Mouse (Mus musculus) naive thymus-derived CD4-positive, alpha-beta T cell, adult 2 months (primary cell): ENCODE data around the gene Vmn2r83.
"Not testable (repeated sequence)": the region's sequence is repeated elsewhere in the genome, so short reads cannot be mapped to it uniquely, and the experiment has no call there.

Source experiments
- DNase-seq: peaks from one replicate; pipeline ENCODE4 v3.0.0-alpha.2; 2011; ENCODE audit warnings: low read depth

Vmn2r83 gene

DNA sequence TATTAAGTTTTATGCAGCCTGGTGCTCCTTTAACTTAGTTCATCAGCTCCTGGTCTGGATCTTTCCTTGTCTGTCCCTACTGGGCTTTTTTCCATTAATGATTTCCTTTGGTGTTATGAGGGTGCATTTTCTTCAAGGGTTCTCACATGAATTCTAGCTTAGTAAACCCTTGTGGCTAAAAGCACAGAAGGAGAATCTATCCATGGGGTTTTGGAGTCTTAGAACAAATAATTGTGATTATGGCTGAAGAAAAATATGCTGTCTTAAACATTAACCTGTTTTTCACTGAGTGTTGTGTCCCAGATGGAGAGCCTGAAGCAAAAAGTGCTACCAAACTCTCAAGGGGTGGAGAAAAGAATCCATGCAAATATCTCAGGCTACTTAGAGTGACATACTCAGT lies at the start of gene Vmn2r83:
Vmn2r83 (plus strand) TSS at position 301 of the 400 bp plus-strand sequence.
- no peak for DNase-seq

DNA sequence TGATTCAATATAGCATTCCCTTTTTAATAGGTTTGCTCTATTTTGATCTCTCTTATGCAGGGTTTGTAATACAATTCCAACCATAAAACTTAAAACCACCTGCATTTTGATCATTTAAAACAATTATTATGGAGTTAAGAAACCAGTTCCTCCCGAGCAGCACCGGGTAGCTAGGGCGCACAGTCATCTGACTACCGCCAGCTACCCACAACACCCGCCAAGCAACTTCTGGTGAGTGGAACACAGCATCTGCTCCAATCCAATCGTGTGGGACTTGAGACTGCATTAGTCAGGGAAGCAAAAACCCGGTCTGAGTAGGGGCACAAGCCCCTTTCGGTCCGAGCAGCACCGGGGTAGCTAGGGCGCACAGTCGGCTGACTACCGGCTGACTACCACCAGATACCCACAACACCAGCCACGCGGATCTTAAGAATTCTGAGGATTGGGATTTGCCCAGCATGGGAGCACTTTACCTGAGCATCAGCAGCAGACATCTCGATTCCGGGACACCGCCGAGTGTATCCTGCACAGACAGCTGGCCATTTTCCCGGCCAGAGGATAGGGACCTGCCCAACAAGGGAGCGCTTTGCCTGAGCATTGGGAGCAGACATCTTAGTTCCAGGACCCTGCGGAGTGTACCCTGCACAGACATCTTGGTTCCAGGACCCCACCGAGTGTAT lies 33.2 kb upstream of the Vmn2r83 start:
- not testable (repeated sequence) for DNase-seq

DNA sequence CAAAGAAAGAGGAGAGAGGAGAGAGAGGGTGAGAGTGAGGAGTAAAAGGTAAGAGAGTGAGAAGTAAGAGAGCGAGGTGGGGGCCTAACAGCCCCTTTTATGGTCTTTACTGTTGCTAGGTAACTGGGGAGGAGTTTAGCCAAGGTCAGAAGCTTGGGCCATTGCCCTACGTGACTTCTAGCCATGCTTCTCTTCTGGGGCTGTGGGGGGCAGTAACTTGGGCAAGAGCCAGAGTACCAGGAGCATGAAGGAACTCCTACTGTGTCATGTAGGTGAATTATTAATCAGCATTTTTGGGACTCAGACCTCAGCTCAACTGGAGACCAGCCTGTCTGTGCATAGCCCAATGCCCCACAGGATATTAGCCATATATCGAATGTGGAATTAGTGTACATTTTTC lies 27.4 kb downstream of the Vmn2r83 start:
- DNase-seq: no peak

DNA sequence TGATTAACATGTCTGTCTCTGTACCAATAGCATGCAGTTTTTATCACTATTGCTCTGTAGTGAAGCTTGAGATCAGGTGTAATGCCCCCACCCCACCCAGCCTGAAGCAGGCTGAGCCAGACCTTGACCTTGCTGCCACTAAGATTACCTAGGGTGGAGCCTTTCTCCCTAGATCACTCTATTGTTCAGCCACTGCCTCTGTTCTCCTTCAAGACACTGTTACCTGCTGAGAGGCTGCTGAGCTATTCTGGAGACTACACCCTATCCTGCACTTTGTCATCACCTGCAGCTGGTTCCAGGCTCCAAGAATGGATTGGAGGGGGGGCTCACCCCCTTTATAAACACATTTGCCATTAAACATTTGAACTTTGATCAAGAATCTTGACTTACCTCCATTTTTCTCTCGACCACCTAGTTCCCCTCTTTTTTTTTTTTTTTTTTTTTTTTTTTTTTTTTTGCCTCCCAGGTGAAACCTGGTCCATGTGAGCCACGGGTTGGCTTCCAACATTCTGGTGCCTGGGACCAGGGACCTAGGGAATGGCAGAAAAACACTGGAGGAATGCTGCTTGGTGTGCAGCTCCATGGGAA lies 28.3 kb downstream of the Vmn2r83 start:
- DNase-seq: no peak

DNA sequence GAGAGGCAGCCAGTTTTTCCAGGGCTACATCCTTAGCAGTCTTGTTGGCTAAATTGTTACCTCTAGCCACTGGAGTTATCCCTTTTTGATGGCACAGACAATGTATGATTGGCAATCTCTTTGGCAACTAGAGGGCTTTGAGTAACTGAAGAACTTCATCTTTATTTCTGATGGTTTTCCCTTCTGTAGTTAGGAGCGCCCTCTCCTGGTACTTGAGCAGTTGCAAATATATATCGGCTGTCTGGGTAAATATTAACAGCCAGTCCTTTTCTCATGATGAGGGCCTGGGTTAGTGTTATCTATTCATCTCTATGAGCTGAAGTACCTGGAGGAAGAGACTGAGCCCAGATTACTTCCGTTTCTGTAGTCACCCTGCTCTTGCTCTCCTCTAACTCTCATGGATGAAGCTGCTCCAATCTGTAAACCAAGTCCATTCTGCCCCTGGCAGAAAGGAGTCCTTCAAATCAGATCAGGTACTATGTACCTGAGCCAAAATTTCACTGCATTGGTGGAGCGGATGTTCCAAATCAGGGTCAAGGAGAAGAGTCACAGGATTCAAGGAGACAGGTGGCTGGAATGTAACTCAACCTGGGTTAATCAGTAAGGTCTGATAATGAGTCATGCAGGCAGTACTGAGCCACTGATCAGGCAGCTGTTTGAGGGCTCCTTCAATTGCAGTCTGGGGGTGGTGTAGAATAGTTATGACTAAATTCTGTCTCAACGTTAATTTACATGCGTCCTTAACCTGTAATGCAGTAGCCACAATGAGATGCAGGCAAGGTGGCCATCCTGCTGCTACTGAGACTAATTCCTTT lies 34.5 kb downstream of the Vmn2r83 start:
- peak; percentile 20 for DNase-seq

DNA sequence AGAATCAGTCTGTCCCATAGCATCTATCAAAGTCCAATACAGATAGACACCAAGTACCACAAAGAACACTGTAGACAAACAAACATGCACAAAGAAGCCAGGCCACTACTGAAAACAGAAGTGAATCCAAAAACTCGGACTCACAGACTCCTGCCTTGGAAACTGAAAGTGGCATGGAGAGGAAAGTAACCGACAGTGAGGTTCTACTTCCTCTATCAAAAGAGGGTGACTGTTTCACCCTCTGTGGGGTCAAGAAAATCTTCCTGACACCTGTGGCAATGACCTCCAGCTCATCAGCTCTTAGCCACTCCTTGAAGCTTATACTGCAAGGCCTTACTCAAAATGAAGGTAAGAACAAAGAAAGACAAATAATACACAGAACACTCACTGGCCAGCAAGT lies 38.2 kb downstream of the Vmn2r83 start:
- no peak for DNase-seq

DNA sequence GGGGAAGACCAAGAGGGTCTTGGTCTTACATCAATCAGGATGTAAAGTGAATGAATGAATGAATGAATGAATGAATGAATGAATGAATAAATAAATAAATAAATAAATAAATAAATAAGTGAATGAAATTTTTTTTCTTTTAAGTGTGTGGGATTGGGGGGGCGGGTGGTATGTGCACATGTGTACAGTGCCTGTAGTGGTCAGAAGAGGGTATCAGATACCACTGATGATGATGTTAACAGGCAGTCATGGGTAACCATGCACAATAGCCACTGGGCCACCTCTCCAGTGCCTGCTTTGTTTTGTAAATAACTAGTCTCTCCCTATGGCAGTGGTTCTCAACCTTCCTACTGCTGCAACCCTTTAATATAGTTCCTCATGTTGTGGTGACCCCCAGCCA lies 55.9 kb downstream of the Vmn2r83 start:
- DNase-seq: no peak

DNA sequence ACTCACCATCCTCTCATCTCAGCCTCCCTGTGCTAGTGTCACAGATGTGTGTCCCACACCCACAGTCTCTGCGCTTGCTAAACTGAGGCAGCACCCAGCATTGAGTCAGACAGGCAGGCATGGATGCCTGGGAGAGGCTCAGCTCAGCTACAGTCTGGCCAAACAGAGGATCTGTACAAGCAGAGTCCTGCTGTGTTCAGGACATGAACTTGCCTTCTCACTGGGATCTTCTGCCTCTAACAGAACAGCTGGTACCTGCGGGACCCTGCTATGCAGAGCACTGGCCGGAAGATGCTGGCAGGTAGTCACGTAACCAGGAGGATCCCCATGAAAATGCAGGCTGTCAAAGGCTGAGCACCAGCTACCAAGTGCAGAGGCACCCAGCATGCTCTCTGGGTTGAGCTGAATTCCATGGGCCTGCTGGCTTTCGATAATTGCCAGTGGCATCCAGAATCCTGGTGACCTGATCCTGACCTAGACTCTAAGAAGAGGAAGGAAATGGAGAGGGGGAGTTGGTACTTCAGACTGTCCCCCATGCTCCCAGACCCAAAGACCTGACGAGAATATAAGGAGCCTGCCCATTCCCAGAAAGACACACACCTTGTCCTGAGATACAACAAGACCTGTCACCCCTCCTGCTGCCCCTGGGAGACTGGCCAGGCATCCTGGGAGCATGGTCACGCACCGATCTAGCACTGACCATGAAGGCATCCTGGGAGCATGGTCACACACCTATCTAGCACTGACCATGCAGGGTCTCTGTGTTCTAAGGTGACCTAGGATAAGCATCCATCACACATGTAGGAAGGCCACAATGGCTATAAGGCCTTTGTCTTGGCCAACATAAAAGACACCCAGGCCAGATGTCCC lies 57.2 kb downstream of the Vmn2r83 start:
- DNase-seq: no peak

DNA sequence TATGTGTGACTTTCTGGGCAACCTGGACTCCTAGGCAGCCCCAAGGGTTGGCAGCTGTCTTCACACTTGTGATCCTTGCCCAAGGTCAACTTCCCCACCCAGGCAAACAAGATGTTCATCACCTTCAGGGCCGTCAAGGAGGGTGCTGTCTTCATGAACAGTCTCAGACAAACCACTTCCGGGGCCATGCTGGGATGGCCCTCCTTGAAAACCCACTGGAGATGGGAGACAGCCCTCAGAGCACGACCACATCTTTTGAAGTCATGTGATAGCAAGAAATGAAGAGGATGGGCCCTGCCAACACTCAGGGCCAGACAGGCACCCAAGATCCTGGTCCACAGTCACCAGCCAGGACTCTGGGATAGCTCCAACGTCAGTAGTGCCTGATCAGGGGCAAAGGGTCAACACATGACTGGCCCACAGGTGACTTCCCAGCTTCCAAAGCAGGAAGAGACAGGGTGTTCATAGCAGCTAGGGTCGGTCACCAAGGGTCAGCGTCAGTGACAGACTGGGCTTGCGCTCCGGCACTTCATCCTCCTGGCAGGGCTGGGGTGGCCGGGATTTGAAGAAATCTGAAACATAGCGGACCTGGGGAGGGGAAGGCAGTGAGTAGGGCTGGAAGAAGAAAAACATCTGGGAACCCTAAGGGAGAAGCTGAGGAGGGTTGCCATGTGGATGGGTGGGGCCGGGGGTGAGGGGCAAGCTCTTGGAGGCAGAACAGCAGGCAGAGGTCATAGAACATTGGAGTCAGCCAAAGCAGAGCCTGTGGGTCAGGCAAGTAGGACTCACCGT lies 58.3 kb downstream of the Vmn2r83 start:
- DNase-seq: no peak

DNA sequence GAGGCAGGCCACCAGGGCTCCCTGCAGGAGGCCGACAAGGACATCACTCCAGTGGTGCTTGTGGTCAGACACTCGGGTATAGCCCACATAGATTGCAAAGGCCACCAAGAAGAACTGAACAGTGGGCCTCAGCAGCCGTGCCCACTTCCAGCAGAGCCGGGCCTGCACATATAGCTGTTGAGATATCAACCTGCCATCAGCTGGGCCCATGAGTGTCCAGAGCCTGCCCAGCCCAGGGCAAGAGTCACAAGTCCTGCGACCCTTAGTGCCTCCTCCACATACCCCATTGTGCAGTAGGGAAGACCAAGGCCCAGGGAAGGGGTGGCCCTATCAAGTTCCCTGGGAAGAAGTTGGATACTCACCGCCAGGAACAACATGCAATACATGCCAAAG lies 58.9 kb downstream of the Vmn2r83 start:
- DNase-seq: no peak

DNA sequence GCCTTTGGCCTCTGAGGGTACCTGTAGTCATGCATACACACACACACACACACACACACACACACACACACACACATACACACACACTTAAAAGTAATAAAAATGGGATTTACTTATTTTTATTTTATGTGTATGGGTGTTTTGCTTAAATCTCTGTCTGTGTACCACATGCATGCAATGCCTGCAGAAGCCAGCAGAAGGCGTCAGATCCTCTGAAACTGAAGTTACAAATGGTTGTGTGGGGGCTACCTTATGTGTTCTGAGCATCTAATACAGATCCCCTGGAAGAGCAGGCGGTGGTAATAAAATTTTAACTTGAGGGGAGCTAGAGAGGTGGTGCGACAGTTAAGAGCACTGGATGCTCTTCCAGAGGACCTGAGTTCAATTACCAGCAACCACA lies 59.5 kb downstream of the Vmn2r83 start:
- DNase-seq: no peak

DNA sequence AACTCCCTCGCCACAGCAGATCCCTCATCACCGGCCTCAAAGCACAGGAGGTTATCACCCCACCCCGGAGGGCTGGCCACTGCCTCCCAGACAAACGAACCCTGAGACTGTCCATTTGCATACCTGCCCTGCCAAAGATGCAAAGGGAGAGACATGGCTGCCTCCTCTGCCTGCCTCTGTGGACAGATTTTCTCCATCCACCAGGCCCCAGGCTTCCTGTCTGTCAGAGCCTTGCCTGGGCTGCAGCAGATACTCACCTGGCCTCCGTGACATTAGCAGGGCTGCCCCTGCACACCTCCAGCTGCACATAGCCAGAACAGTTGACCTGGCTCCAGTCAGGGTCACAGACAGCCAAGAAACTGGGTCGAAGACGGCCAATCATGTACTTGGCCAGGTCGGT lies 61.7 kb downstream of the Vmn2r83 start:
- no peak for DNase-seq

DNA sequence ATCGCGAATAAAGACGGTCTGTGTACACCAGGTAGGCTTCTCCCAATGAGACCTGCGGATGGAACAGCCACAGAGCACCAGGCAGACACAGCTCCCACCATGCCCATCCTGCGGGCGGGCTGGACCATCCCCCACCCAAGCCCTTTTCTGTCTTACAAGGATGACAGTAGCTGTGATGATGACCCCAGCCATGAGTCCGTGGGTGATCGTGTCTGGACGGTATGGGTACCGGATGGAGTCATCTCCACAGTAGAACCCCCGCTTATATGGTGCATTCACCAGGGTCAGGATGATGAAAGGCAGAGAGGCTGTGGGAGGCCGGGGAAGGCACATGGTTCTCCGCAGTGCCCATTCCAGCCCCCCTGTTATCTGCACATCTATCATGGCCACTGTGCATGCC lies 62.2 kb downstream of the Vmn2r83 start:
- DNase-seq: no peak

DNA sequence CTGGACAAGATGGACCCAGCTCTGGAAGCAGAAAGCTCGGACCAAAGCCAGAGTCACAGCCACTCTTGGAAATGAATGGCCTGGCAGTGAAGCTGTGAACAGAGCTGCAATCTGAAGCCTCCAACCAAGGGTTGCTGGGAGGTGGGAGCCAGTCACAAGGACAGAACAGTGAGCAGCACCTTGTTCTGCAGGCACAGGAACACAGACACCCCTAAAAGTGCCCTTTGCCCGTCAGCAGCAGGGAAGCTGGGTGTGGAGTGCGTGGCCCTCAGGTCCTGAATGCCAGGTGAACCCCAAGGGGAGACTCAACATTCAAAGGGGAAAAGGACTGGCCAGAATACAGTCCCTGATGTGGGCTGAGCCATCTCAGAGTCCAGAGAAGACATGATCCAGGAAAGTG lies 63.1 kb downstream of the Vmn2r83 start:
- DNase-seq: no peak

DNA sequence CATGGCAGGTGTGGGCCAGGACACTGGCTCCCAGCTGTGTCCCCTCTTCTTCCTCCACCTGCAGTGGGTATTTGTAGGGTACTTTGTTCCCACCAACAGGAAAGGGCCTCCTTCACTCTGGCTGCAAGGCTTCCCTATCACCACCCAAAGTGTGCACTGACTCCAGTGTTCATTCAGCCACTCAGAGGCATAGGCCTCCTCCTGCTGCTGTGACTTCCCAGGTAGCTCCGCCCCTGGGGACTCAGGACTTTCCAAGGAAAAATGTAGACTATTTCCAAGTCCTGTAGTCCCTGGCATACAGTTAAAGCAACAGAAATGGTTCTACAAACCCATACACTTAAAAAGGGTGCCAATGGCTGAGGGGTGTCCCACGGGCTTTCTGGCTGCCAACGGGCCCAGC lies 64.1 kb downstream of the Vmn2r83 start:
- DNase-seq: no peak

DNA sequence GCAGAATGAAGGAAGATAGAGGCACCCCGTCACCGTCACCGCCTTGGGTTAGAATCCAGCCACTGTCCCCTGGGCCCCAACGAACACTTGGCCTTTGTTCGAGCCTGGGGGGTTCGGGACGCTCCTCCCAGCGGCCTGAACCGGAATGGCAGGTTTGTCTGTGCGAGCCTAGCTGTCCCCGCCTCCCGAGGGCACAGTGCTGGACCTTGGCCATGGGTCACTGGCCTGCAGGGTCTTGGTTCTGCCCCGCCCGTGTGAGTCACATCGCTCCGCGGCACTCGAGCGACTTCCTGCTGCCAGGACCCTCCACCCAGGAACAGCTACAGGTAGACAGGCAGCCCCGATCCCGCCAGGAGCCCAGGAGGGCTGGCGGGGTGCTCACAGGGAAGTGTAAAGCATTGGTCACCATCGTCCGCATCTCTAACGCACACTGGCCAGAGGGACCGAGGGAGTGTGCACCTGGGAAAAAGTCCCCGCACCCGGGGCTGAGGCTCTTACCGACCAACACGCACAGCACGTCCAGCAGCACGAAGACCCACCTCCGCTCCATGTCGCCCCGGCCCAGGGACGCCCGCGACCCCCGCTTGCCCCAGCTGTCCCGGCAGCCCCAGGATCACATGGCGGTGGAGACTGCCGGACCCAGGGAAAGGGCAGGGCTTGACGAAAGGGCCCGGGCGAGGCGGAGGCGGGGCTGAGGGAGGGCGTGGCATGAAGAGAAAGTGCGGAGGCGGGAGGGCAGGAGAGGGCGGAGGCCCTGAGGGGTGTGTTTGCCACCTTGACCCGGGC lies 64.8 kb downstream of the Vmn2r83 start, which contains the start of gene Plpp2:
Plpp2 (minus strand) TSS at position 671 of the 786 bp plus-strand sequence.
- DNase-seq: peak; percentile 54

DNA sequence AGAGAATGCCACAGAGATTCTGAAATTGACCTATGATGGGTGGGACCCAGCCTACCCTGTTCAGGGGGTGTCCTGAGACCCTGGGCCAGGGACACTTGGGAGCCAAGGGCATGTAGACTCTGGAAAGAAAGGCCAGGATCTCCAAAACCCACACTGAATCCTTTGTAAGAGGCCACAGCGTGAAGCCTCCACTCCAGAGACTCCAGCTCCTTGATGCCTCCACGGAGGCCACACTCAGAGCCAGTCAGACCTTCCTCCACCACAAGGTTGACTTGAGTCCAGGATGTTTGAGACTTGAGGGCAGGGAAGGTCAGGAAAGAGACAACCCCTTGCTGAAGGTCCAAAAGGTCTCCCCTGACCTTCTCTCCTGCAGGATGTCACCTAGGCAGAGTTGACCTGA lies 65.9 kb downstream of the Vmn2r83 start:
- DNase-seq: no peak

DNA sequence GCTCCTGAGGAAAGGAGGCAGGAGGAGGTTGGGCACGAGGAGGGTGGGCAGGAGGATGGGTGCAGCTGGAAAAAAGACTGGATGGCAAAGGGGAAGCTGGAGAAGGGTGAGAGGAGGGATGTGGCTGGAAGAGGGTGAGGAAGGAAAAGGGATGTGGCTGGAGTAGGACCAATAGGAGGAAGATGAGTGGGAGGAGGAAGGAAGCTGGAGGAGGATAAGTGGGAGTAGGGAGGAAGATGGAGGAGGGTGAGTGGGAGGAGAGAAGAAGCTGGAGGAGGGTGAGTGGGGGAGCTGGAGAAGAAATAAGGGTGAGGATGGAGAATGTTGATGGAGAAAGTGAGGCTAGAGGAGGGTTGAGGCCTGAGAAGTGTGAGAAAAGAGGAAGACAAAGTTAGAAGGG lies 66.9 kb downstream of the Vmn2r83 start:
- no peak for DNase-seq

DNA sequence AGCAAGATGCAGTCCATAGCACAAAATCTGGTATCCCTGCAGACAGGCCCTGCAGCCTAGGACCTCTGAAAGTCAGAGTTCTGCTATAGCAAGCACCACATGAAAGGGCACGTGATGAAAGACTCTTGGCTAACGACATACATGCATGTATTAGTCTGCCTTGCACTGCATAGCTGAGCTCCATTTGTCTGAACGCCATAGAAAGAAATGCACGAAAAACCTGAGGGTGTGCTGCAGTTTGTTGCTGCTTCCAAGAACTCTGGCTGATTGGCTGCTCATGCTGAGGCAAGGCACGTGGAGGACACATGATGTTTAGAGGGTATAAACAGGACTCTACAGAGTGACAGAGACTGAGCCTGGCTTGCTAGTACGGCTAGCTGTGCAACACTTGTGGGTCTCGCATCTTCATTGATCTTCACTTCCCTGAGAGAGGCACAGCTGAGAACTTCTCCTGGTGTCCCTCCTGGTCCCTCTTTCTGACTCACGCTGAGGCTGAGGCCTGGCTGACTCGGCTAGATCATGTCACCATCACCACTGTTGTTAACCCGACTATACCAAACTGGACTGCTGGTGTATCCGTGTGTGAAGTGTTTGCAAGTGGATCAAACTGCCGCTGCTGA lies 68.0 kb downstream of the Vmn2r83 start:
- no peak for DNase-seq

DNA sequence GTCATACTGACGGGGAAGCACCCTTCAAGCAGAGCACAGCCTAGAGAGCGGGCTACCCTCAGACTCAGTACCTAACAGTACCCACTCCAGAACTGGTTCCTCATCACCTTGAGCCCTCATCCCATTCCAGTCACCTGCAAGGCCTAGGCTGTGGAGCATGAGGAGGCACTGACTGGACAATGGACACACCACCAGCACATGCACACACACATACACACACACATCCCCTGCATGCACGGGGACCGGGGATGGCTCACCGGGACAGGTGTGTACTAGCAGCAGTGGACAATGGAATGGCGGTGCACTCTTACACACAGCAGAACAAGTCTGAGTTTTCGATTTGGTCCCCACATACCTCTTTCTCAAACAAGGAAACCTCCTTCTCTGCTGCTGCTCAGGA lies 68.7 kb downstream of the Vmn2r83 start:
- DNase-seq: no peak
